Comparison of ENCODE assay signal across 24 mouse cellular contexts in the genomic region with DNA sequence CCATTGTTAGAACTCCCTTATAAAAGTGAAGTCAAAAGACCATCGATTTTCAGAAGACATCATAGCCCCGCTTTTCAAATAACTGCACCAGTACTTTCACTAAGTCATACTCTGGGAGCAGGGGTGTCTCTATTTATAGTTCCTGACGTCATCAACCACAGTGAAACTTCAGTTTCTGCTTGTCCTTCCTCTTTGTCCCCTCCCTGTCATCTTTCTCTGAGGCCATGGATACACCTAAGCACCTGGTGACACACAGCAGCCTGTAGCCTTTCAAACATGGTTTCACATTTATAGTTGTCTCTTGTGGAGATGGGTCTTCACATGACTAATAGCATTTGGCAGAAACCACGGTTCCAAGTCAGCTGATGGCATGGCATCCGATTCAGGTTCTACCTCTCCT.
DNase-seq lines count a peak whose midpoint lies in the region; ATAC-seq and TF ChIP-seq lines count a peak whose summit lies in the region.
"Had no signal": no experiment of that assay in that cellular context is flagged by ENCODE, and none has a peak within 500 bp of the region (broad histone marks: within the 10 kb centered on the region; RNA-seq: fewer than 3 reads in every experiment).

No protein-coding gene starts in this region.

- 88% methylated on average over 5 of the region's 5 CpGs for WGBS in hindbrain, embryonic 16.5 days
- WGBS in kidney, embryonic 15.5 days: 85% methylated on average over 5 of the region's 5 CpGs

- H3K4me2 ChIP-seq in hindbrain, embryonic 16.5 days (ENCODE audit: low read length): no peak overlapping the region
- no peak overlapping the region for H3K4me2 ChIP-seq in kidney, embryonic 15.5 days
- H3K4me2 ChIP-seq: forebrain, embryonic 13.5 days; heart, embryonic 15.5 days; midbrain, embryonic 12.5 days had no signal

- H3K4me1 ChIP-seq in MEL (ENCODE audit: control insufficient read depth in 1 of 2, insufficient read depth in 2 of 2, low read length in 2 of 2): no peaks in the 10 kb centered on the region
- no peaks in the 10 kb centered on the region for H3K4me1 ChIP-seq in hindbrain, embryonic 16.5 days (ENCODE audit: control insufficient read depth, insufficient read depth, low read depth, low read length)
- H3K4me1 ChIP-seq in kidney, embryonic 15.5 days: 0 out of 2 replicates have a peak, but pooled peaks cover 3% of the 10 kb centered on the region
- H3K4me1 ChIP-seq: forebrain, embryonic 13.5 days; heart, embryonic 15.5 days; limb, embryonic 10.5 days had no signal

- no peaks in the 10 kb centered on the region for H3K79me2 ChIP-seq in MEL (ENCODE audit: control insufficient read depth, insufficient read depth, low read length, poor library complexity)

- peak; percentile 82 for ATAC-seq in inflammation-experienced regulatory T-cells, adult 6 months
- no peak for ATAC-seq in hindbrain, embryonic 16.5 days
- ATAC-seq in kidney, embryonic 15.5 days (replicated peaks; ENCODE audit: low FRiP score): no peak
- ATAC-seq: forebrain, embryonic 13.5 days had no signal

- no peaks in the 10 kb centered on the region for H3K36me3 ChIP-seq in MEL (ENCODE audit: control insufficient read depth in 1 of 2, insufficient read depth in 2 of 2, low read length in 2 of 2)
- no peaks in the 10 kb centered on the region for H3K36me3 ChIP-seq in hindbrain, embryonic 16.5 days (ENCODE audit: control insufficient read depth, insufficient read depth, low read length)
- H3K36me3 ChIP-seq in kidney, embryonic 15.5 days: no peaks in the 10 kb centered on the region
- H3K36me3 ChIP-seq: heart, embryonic 15.5 days; limb, embryonic 10.5 days; midbrain, embryonic 12.5 days had no signal

- no peak overlapping the region for H3K27ac ChIP-seq in MEL (ENCODE audit: control insufficient read depth, low read depth, low read length)
- no peak overlapping the region for H3K27ac ChIP-seq in hindbrain, embryonic 16.5 days (ENCODE audit: low read depth, low read length)
- H3K27ac ChIP-seq in kidney, embryonic 15.5 days: no peak overlapping the region
- H3K27ac ChIP-seq: forebrain, embryonic 13.5 days; heart, adult 2 months; heart, embryonic 15.5 days; limb, embryonic 10.5 days; macrophage; midbrain, embryonic 12.5 days; stomach, postnatal 0 days had no signal

- TF ChIP-seq EP300 in MEL (IDR thresholded peaks at IDR 0.05; ENCODE audit: low read depth in 1 of 2, low read length in 2 of 2): no peak

- DNase-seq in thymus, postnatal 0 days (ENCODE audit: low spot score): peak; percentile 55
- DNase-seq in thymus, postnatal 4 days: no peak
- peak; percentile 6 for DNase-seq in MEL (ENCODE audit: low read depth, low spot score)
- no peak for DNase-seq in kidney, postnatal 4 days
- DNase-seq in cerebellum, postnatal 4 days (ENCODE audit: low spot score in 2 of 2): no peak
- DNase-seq: adrenal gland, postnatal 10 days; cerebellum, adult 11-12 months; cerebellum, postnatal 14 days; heart, adult 2 months; heart, postnatal 4 days; kidney, adult 8-10 months; kidney, postnatal 36 days; layer of hippocampus, adult 9-11 months; lung, adult 18-20 months; right cerebral cortex, postnatal 14 days had no signal

- H3K27me3 ChIP-seq in MEL (ENCODE audit: control insufficient read depth in 1 of 2, insufficient read depth in 2 of 2, low read length in 2 of 2): no peaks in the 10 kb centered on the region
- H3K27me3 ChIP-seq in hindbrain, embryonic 16.5 days (replicated peaks; ENCODE audit: control insufficient read depth, insufficient read depth, low read length): no peaks in the 10 kb centered on the region
- no peaks in the 10 kb centered on the region for H3K27me3 ChIP-seq in kidney, embryonic 15.5 days
- H3K27me3 ChIP-seq: forebrain, embryonic 13.5 days; heart, embryonic 15.5 days; midbrain, embryonic 12.5 days had no signal

- TF ChIP-seq RAD21 in MEL (IDR thresholded peaks at IDR 0.05; ENCODE audit: low read depth, low read length): no peak

- TF ChIP-seq POLR2A in MEL (IDR thresholded peaks at IDR 0.05; ENCODE audit: control insufficient read depth in 1 of 2, insufficient read depth in 1 of 2, low read depth in 1 of 2, low read length in 2 of 2, poor library complexity in 1 of 2): no peak

- no peak overlapping the region for H3K4me3 ChIP-seq in MEL (ENCODE audit: control insufficient read depth in 1 of 2, insufficient read depth in 1 of 2, low read depth in 2 of 2, low read length in 2 of 2)
- H3K4me3 ChIP-seq in hindbrain, embryonic 16.5 days (ENCODE audit: low read length): no peak overlapping the region
- H3K4me3 ChIP-seq in kidney, embryonic 15.5 days (replicated peaks): no peak overlapping the region
- H3K4me3 ChIP-seq: forebrain, embryonic 13.5 days; heart, adult 2 months; heart, embryonic 15.5 days; limb, embryonic 10.5 days; midbrain, embryonic 12.5 days had no signal

- TF ChIP-seq CTCF in MEL (IDR thresholded peaks at IDR 0.05 in 2 of 3, conservative IDR thresholded peaks at IDR 0.05 in 1 of 3; ENCODE audit: control insufficient read depth in 1 of 3, insufficient read depth in 1 of 3, low read depth in 2 of 3, low read length in 3 of 3, poor library complexity in 1 of 3, severe bottlenecking in 1 of 3): no peak

- no peaks in the 10 kb centered on the region for H3K9me3 ChIP-seq in MEL (replicated peaks; ENCODE audit: insufficient read depth, low read length)
- no peaks in the 10 kb centered on the region for H3K9me3 ChIP-seq in hindbrain, embryonic 16.5 days (ENCODE audit: control insufficient read depth, low read length)
- H3K9me3 ChIP-seq in kidney, embryonic 15.5 days (replicated peaks): no peaks in the 10 kb centered on the region
- H3K9me3 ChIP-seq: forebrain, embryonic 13.5 days; heart, embryonic 15.5 days; limb, embryonic 10.5 days; midbrain, embryonic 12.5 days had no signal

- no peak overlapping the region for H3K9ac ChIP-seq in MEL (ENCODE audit: control insufficient read depth, low read depth, low read length, poor library complexity, severe bottlenecking)
- H3K9ac ChIP-seq in hindbrain, embryonic 16.5 days (ENCODE audit: low read depth, low read length): no peak overlapping the region
- no peak overlapping the region for H3K9ac ChIP-seq in kidney, embryonic 15.5 days
- H3K9ac ChIP-seq: forebrain, embryonic 13.5 days; heart, embryonic 15.5 days; midbrain, embryonic 12.5 days had no signal

TF ChIP-seq in MEL, 35 proteins besides CTCF, POLR2A, EP300 and RAD21:
- no peak for TF ChIP-seq ZC3H11A (IDR thresholded peaks at IDR 0.05; ENCODE audit: low read depth, low read length)
- no peak for TF ChIP-seq MXI1 (IDR thresholded peaks at IDR 0.05; ENCODE audit: low read depth, low read length)
- no peak for TF ChIP-seq TAL1 (IDR thresholded peaks at IDR 0.05; ENCODE audit: low read length)
- 0 out of 2 replicates have a peak, but pooled peaks have one; percentile 23 for TF ChIP-seq MEF2A (IDR thresholded peaks at IDR 0.05; ENCODE audit: extremely low read depth, insufficient replicate concordance, low read depth, low read length, poor library complexity, severe bottlenecking)
- TF ChIP-seq NELFE (IDR thresholded peaks at IDR 0.05; ENCODE audit: low read depth, low read length): no peak
- TF ChIP-seq MAZ (IDR thresholded peaks at IDR 0.05; ENCODE audit: low read depth, low read length): no peak

Comparison
In these comparisons a context has a peak if more than half of its experiments do, and no peak if none do; other contexts are left out.
1. DNase-seq: peak in thymus, postnatal 0 days (single experiment) and MEL (single experiment); none in thymus, postnatal 4 days (single experiment), kidney, postnatal 4 days (0 of 2) and cerebellum, postnatal 4 days (0 of 2).